Mouse (Mus musculus): ENCODE data around the gene Snx11. TPM values are rescaled to one million over a fixed set of nuclear protein-coding genes. Genes with fewer than 3 reads are reported as not detected.
A peak's percentile ranks its signal among the peaks of the same experiment; 100 is the strongest.

Gene Snx11
- polyA plus RNA-seq, 1 experiment: 18.4 TPM

DNA sequence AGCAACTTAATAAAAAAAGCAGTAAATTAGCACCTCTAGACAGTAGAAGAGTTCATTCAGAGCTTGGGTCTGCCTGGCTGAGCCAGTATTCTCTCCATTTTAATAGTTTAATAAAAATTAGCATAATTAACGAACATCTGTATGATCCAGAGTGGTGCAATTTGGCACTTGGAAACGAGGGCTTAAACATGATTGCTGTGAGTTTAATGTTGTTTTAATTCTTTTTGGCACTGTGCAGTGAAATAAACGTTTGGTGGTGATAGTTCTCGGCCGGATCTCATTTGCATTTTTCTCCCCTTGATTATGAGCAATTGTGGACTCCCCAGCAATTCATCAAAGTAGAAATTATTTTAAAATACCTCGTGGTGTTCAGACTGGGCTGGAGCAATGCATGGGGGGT is 30.7 kb downstream of the Snx11 start:
- H3ac ChIP-seq (ENCODE audit: control insufficient read depth, insufficient read length): no peak overlapping the region
- no peak for TF ChIP-seq MYOD1 (IDR thresholded peaks at IDR 0.05; ENCODE audit: control insufficient read depth in 1 of 3, insufficient read length in 2 of 3, low read depth in 2 of 3)
- no peak for TF ChIP-seq MAX (IDR thresholded peaks at IDR 0.05; ENCODE audit: low read depth)
- no peak for TF ChIP-seq POLR2AphosphoS2 (IDR thresholded peaks at IDR 0.05; ENCODE audit: insufficient read length, low read depth)
- TF ChIP-seq REST (IDR thresholded peaks at IDR 0.05; ENCODE audit: insufficient read depth, insufficient read length): no peak
- TF ChIP-seq E2F4 (IDR thresholded peaks at IDR 0.05; ENCODE audit: insufficient read depth): no peak
- no peak for TF ChIP-seq POLR2A (IDR thresholded peaks at IDR 0.05; ENCODE audit: insufficient read length, low read depth)
- no peak for TF ChIP-seq USF1 (IDR thresholded peaks at IDR 0.05; ENCODE audit: low read depth)
- no peak for TF ChIP-seq MYOG (IDR thresholded peaks at IDR 0.05; ENCODE audit: control insufficient read depth in 1 of 3, insufficient read depth in 1 of 3, insufficient read length in 2 of 3, low read depth in 2 of 3)
- no peak for TF ChIP-seq CEBPB (IDR thresholded peaks at IDR 0.05; ENCODE audit: insufficient read depth, poor library complexity, severe bottlenecking)
- H3K4me2 ChIP-seq (ENCODE audit: low read depth): peak overlapping the region; percentile 57
- no peaks in the 10 kb centered on the region for H3K27me3 ChIP-seq (ENCODE audit: control insufficient read depth, insufficient read depth, insufficient read length)
- no peak overlapping the region for H3K4me3 ChIP-seq
- no peaks in the 10 kb centered on the region for H3K36me3 ChIP-seq (ENCODE audit: control insufficient read depth, insufficient read depth)
- H3K79me2 ChIP-seq (ENCODE audit: control insufficient read depth, insufficient read depth): no peaks in the 10 kb centered on the region

DNA sequence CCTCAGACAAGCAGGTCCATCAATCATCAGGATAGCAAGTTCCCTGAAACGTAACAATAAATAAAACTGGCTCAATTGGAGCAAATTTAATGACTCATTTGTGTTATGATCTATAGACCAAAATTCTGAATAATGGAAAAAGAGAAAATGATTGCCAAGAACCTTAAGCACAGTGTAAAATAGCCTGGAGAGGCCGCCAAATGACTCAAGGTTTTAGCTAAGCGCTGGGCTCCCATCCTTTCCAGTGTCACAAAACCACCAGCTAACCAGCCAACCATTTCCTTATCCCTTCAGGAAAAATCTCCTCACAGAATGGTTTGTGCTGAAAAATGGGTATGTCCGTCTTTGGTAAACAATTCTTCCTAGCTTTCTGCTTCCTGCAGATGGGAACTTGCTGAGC is 33.5 kb downstream of the Snx11 start:
- Histone ChIP-seq H3K27me3 (ENCODE audit: control insufficient read depth, insufficient read depth, insufficient read length) (peaks cover 7% of the 10 kb centered on the region), H3K79me2 (ENCODE audit: control insufficient read depth, insufficient read depth) (no peaks in the 10 kb centered on the region), H3K4me3 (no peak overlapping the region), H3ac (ENCODE audit: control insufficient read depth, insufficient read length) (no peak overlapping the region), H3K36me3 (ENCODE audit: control insufficient read depth, insufficient read depth) (no peaks in the 10 kb centered on the region), H3K4me2 (ENCODE audit: low read depth) (no peak overlapping the region)
- TF ChIP-seq MAX (IDR thresholded peaks at IDR 0.05; ENCODE audit: low read depth): no peak
- no peak for TF ChIP-seq CEBPB (IDR thresholded peaks at IDR 0.05; ENCODE audit: insufficient read depth, poor library complexity, severe bottlenecking)
- TF ChIP-seq TCF12 (IDR thresholded peaks at IDR 0.05; ENCODE audit: insufficient read depth, poor library complexity, severe bottlenecking): no peak
- TF ChIP-seq USF1 (IDR thresholded peaks at IDR 0.05; ENCODE audit: low read depth): no peak
- no peak for TF ChIP-seq POLR2AphosphoS2 (IDR thresholded peaks at IDR 0.05; ENCODE audit: insufficient read length, low read depth)
- no peak for TF ChIP-seq SRF (IDR thresholded peaks at IDR 0.05; ENCODE audit: control insufficient read depth, insufficient read length, low read depth)
- no peak for TF ChIP-seq MYOD1 (IDR thresholded peaks at IDR 0.05; ENCODE audit: control insufficient read depth in 1 of 3, insufficient read length in 2 of 3, low read depth in 2 of 3)
- no peak for TF ChIP-seq POLR2A (IDR thresholded peaks at IDR 0.05; ENCODE audit: insufficient read length, low read depth)

DNA sequence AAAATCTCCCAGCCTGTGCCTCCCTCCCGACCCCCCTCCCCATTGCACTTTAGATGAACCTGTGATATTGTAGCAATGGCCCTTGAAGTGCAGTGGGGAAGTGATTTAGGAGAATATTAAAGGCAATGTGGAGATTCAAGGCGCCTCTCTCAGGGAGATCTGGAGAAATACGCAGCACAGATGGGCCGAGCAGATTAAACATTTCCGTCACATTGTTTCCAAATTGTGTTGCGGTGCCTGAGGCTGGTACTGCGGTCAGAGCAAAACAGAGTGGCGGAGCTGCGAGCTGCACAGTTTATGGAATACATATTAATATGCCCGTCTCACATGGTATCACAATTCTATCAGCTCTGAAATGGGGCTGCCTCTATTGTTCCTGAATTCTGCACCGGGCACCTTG is 34.4 kb downstream of the Snx11 start:
- Histone ChIP-seq H3K27me3 (ENCODE audit: control insufficient read depth, insufficient read depth, insufficient read length) (peaks cover 10% of the 10 kb centered on the region), H3K4me2 (ENCODE audit: low read depth) (no peak overlapping the region)

DNA sequence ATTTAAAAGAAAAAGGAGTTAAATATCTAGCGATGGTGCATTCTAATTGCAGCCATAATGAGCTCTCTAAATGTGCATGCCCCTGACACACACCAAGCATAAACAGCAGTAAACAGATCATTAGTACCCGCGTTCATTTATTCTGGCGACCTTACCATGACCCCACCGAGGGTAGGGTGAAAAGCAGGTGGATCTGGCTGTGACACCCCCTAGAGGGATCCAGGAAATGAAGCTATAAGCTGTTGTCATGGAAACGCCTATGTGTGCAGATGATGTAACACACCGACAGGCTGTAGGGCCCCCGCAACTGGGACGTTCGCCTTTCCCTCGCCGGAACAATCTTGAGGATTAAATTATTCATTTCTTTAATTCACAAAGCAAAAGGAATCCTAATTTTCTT is 35.4 kb downstream of the Snx11 start:
- H3K36me3 ChIP-seq (ENCODE audit: control insufficient read depth, insufficient read depth): no peaks in the 10 kb centered on the region
- H3ac ChIP-seq (ENCODE audit: control insufficient read depth, insufficient read length): no peak overlapping the region
- H3K27me3 ChIP-seq (ENCODE audit: control insufficient read depth, insufficient read depth, insufficient read length): peaks cover 13% of the 10 kb centered on the region
- no peak overlapping the region for H3K4me2 ChIP-seq (ENCODE audit: low read depth)
- no peaks in the 10 kb centered on the region for H3K79me2 ChIP-seq (ENCODE audit: control insufficient read depth, insufficient read depth)
- no peak overlapping the region for H3K4me3 ChIP-seq
- TF ChIP-seq MYOG (IDR thresholded peaks at IDR 0.05; ENCODE audit: control insufficient read depth in 1 of 3, insufficient read depth in 1 of 3, insufficient read length in 2 of 3, low read depth in 2 of 3) (no peak), TCF3 (IDR thresholded peaks at IDR 0.05; ENCODE audit: insufficient read length, low read depth) (no peak), POLR2A (IDR thresholded peaks at IDR 0.05; ENCODE audit: insufficient read length, low read depth) (no peak), SRF (IDR thresholded peaks at IDR 0.05; ENCODE audit: control insufficient read depth, insufficient read length, low read depth) (no peak), POLR2AphosphoS2 (IDR thresholded peaks at IDR 0.05; ENCODE audit: insufficient read length, low read depth) (no peak), REST (IDR thresholded peaks at IDR 0.05; ENCODE audit: insufficient read depth, insufficient read length) (no peak), MAX (IDR thresholded peaks at IDR 0.05; ENCODE audit: low read depth) (no peak), USF1 (IDR thresholded peaks at IDR 0.05; ENCODE audit: low read depth) (no peak), E2F4 (IDR thresholded peaks at IDR 0.05; ENCODE audit: insufficient read depth) (no peak), MYOD1 (IDR thresholded peaks at IDR 0.05; ENCODE audit: control insufficient read depth in 1 of 3, insufficient read length in 2 of 3, low read depth in 2 of 3) (no peak), CEBPB (IDR thresholded peaks at IDR 0.05; ENCODE audit: insufficient read depth, poor library complexity, severe bottlenecking) (no peak), TCF12 (IDR thresholded peaks at IDR 0.05; ENCODE audit: insufficient read depth, poor library complexity, severe bottlenecking) (no peak)

More for the DNA sequence above, 34.4 kb downstream of the Snx11 start:
- H3K4me3 ChIP-seq: no peak overlapping the region
- TF ChIP-seq MAX (IDR thresholded peaks at IDR 0.05; ENCODE audit: low read depth) (no peak), CEBPB (IDR thresholded peaks at IDR 0.05; ENCODE audit: insufficient read depth, poor library complexity, severe bottlenecking) (no peak), MYOD1 (IDR thresholded peaks at IDR 0.05; ENCODE audit: control insufficient read depth in 1 of 3, insufficient read length in 2 of 3, low read depth in 2 of 3) (no peak), POLR2AphosphoS2 (IDR thresholded peaks at IDR 0.05; ENCODE audit: insufficient read length, low read depth) (no peak), POLR2A (IDR thresholded peaks at IDR 0.05; ENCODE audit: insufficient read length, low read depth) (no peak), REST (IDR thresholded peaks at IDR 0.05; ENCODE audit: insufficient read depth, insufficient read length) (no peak), MYOG (IDR thresholded peaks at IDR 0.05; ENCODE audit: control insufficient read depth in 1 of 3, insufficient read depth in 1 of 3, insufficient read length in 2 of 3, low read depth in 2 of 3) (no peak), E2F4 (IDR thresholded peaks at IDR 0.05; ENCODE audit: insufficient read depth) (no peak), USF1 (IDR thresholded peaks at IDR 0.05; ENCODE audit: low read depth) (no peak), TCF3 (IDR thresholded peaks at IDR 0.05; ENCODE audit: insufficient read length, low read depth) (no peak), SRF (IDR thresholded peaks at IDR 0.05; ENCODE audit: control insufficient read depth, insufficient read length, low read depth) (no peak), TCF12 (IDR thresholded peaks at IDR 0.05; ENCODE audit: insufficient read depth, poor library complexity, severe bottlenecking) (no peak)
- H3K36me3 ChIP-seq (ENCODE audit: control insufficient read depth, insufficient read depth): no peaks in the 10 kb centered on the region
- H3K79me2 ChIP-seq (ENCODE audit: control insufficient read depth, insufficient read depth): no peaks in the 10 kb centered on the region
- H3ac ChIP-seq (ENCODE audit: control insufficient read depth, insufficient read length): no peak overlapping the region

DNA sequence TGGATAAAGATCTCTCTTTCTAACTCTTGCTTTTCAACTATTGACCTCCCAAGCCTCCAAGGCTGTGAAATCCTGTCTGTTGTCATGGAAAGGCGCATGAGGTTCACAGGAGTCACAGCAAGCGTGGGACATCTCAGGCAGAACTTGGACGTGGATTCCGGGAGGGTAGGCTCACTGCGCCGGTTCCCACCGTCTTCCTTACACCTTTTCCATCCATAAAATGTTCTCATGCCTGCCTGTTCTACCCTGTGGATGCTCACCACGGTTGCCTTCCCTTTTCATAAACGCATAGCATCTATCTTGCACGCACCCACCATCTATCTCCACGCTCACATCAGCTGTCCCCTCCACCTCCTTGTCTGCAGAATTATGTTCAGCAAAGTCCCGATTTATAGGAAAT is 36.6 kb downstream of the Snx11 start:
- Histone ChIP-seq H3K79me2 (ENCODE audit: control insufficient read depth, insufficient read depth) (no peaks in the 10 kb centered on the region), H3K27me3 (ENCODE audit: control insufficient read depth, insufficient read depth, insufficient read length) (peaks cover 24% of the 10 kb centered on the region), H3K4me3 (no peak overlapping the region), H3K4me2 (ENCODE audit: low read depth) (no peak overlapping the region), H3K36me3 (ENCODE audit: control insufficient read depth, insufficient read depth) (no peaks in the 10 kb centered on the region), H3ac (ENCODE audit: control insufficient read depth, insufficient read length) (no peak overlapping the region)
- no peak for TF ChIP-seq MYOG (IDR thresholded peaks at IDR 0.05; ENCODE audit: control insufficient read depth in 1 of 3, insufficient read depth in 1 of 3, insufficient read length in 2 of 3, low read depth in 2 of 3)
- TF ChIP-seq TCF3 (IDR thresholded peaks at IDR 0.05; ENCODE audit: insufficient read length, low read depth): no peak
- no peak for TF ChIP-seq CEBPB (IDR thresholded peaks at IDR 0.05; ENCODE audit: insufficient read depth, poor library complexity, severe bottlenecking)
- no peak for TF ChIP-seq MAX (IDR thresholded peaks at IDR 0.05; ENCODE audit: low read depth)
- no peak for TF ChIP-seq REST (IDR thresholded peaks at IDR 0.05; ENCODE audit: insufficient read depth, insufficient read length)
- no peak for TF ChIP-seq POLR2AphosphoS2 (IDR thresholded peaks at IDR 0.05; ENCODE audit: insufficient read length, low read depth)
- no peak for TF ChIP-seq MYOD1 (IDR thresholded peaks at IDR 0.05; ENCODE audit: control insufficient read depth in 1 of 3, insufficient read length in 2 of 3, low read depth in 2 of 3)
- no peak for TF ChIP-seq E2F4 (IDR thresholded peaks at IDR 0.05; ENCODE audit: insufficient read depth)
- no peak for TF ChIP-seq USF1 (IDR thresholded peaks at IDR 0.05; ENCODE audit: low read depth)

All from myocyte (in vitro differentiated cells).